Mouse (Mus musculus) cortical plate, adult 2 months (tissue): ENCODE measurements around the gene Gm21974.

Source experiments
- CTCF ChIP-seq: fragments of 200-500 bp; IDR thresholded peaks from 2 replicates; pipeline ENCODE4 v1.5.1; 2011; ENCODE audit warnings: mild to moderate bottlenecking, control low read depth, low read length; ENCODE audit not compliant: insufficient read depth; ENCODE audit errors: extremely low read depth
- POLR2A ChIP-seq: fragments of 200-500 bp; IDR thresholded peaks from 2 replicates; pipeline ENCODE4 v1.6.1; 2011; ENCODE audit warnings: mild to moderate bottlenecking, low read length, control low read depth; ENCODE audit not compliant: insufficient read depth; ENCODE audit errors: extremely low read depth

- TF ChIP-seq POLR2A (no peak), CTCF (no peak)
These were observed 34.7 kb upstream of the Gm21974 start, which contains the start of gene Prss8 for GRCm38 (mm10) chr7:127929923-127930322.
